Mouse (Mus musculus) liver, embryonic 15.5 days (tissue): ENCODE measurements around the gene 4930590J08Rik. TPM values are rescaled to one million over a fixed set of nuclear protein-coding genes. Genes with fewer than 3 reads are reported as not detected.
"Not testable (repeated sequence)": the region's sequence is repeated elsewhere in the genome, so short reads cannot be mapped to it uniquely, and the experiment has no call there.

Experiments used
- ATAC-seq: fragments of 200-750 bp; cut with Nextera tagmentation; 2 replicates; pipeline ENCODE4 v1.8.0; 2017; ENCODE audit warnings: moderate number of reproducible peaks, mild to moderate bottlenecking, moderate library complexity; ENCODE audit not compliant: insufficient read depth
- H3K27ac ChIP-seq: fragments of 300-500 bp; sonication (generic); replicated peaks from 2 replicates; pipeline ENCODE4 v1.5.1; 2015; ENCODE audit warnings: mild to moderate bottlenecking, inconsistent platforms
- H3K27me3 ChIP-seq: fragments of 300-500 bp; sonication (generic); 2 replicates; pipeline ENCODE4 v1.6.1; 2015; ENCODE audit warnings: mild to moderate bottlenecking, inconsistent platforms
- H3K36me3 ChIP-seq: fragments of 300-500 bp; sonication (generic); replicated peaks from 2 replicates; pipeline ENCODE4 v1.6.1; 2015; ENCODE audit warnings: moderate library complexity, mild to moderate bottlenecking, inconsistent platforms
- H3K4me1 ChIP-seq: fragments of 300-500 bp; sonication (generic); replicated peaks from 2 replicates; pipeline ENCODE4 v1.6.1; 2015; ENCODE audit warnings: inconsistent platforms
- H3K4me2 ChIP-seq: fragments of 300-500 bp; sonication (generic); 2 replicates; pipeline ENCODE4 v1.6.1; 2015; ENCODE audit warnings: moderate library complexity, mild to moderate bottlenecking, inconsistent platforms
- H3K4me3 ChIP-seq: fragments of 300-500 bp; sonication (generic); replicated peaks from 2 replicates; pipeline ENCODE4 v1.5.1; 2015; ENCODE audit warnings: mild to moderate bottlenecking, inconsistent platforms
- H3K9ac ChIP-seq: fragments of 300-500 bp; sonication (generic); 2 replicates; pipeline ENCODE4 v1.6.1; 2015; ENCODE audit warnings: moderate library complexity, mild to moderate bottlenecking, inconsistent platforms
- H3K9me3 ChIP-seq: fragments of 300-500 bp; sonication (generic); replicated peaks from 2 replicates; pipeline ENCODE4 v1.6.1; 2016; ENCODE audit warnings: inconsistent platforms
- WGBS: fragments of 180-500 bp; shearing (Covaris S2); methylation state at CpG from one replicate; pipeline ENCODE4 v1.1.7; 2015; ENCODE audit warnings: mixed read lengths; ENCODE audit not compliant: insufficient replicate concordance; 5-methylcytosine and 5-hydroxymethylcytosine counted together
- polyA plus RNA-seq: library from polyadenylated mRNA; unstranded; fragments of >200 nt; fragmentation: Nextera tagmentation; extraction: Ambion mirVana; gene quantifications from 2 replicates; pipeline ENCODE4 v1.2.1, GENCODE M21; 2015

Gene 4930590J08Rik
- polyA plus RNA-seq, 1 experiment from 2014 or later = 0.08 TPM

DNA sequence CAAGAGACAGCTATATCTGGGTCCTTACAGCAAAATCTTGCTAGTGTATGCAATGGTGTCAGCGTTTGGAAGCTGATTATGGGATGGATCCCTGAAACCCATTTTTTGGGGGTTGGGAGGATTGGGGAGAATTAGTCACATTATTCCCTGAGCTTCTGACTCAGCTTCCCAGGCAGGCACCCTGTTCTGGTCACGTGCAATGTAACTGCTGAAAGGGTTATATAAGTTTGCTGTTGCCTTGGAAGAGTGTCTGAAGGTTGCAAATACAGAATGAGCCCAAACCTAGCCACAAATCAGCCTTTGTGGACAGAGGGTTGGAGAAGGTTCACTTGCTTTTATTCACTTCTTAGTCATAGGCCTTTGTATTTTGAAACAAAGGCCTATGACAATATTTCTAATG is 10.8 kb upstream of the 4930590J08Rik start:
- Histone ChIP-seq H3K4me3 (no peak overlapping the region), H3K27ac (no peak overlapping the region), H3K9me3 (no peaks in the 10 kb centered on the region), H3K4me1 (no peaks in the 10 kb centered on the region), H3K9ac (no peak overlapping the region), H3K4me2 (no peak overlapping the region), H3K27me3 (no peaks in the 10 kb centered on the region), H3K36me3 (peaks cover 79% of the 10 kb centered on the region)
- ATAC-seq = no peak
- WGBS = 85% methylated on average over 2 of the region's 2 CpGs

GRCm38 (mm10) chr6:91896783-91897182 is 5.8 kb upstream of the 4930590J08Rik start:
- Histone ChIP-seq H3K36me3 (peaks cover 85% of the 10 kb centered on the region), H3K9me3 (no peaks in the 10 kb centered on the region), H3K4me2 (no peak overlapping the region), H3K27me3 (no peaks in the 10 kb centered on the region), H3K9ac (no peak overlapping the region), H3K4me1 (no peaks in the 10 kb centered on the region), H3K27ac (no peak overlapping the region), H3K4me3 (no peak overlapping the region)
- ATAC-seq = no peak
- WGBS = 78% methylated on average over 3 of the region's 3 CpGs

DNA sequence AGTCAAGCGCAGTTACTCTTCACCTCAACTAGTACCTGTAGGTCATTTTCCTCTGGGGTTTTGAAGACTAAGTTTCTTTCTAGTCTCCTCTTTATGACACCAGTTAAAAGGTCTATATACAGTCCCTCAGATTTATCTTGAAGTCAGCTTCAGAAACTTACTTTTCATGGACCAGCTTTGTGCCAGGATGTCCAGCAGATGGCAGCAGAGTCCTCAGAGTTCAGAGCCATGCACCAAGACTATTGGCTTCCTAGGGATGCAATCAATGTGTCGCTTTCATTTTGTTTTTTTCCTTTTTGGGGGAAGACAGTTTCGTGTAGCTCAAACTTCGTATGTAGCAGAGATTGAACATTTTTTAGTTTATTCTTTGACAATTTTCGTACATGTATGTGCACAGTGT is 1.1 kb upstream of the 4930590J08Rik start:
- Histone ChIP-seq H3K4me1 (no peaks in the 10 kb centered on the region), H3K36me3 (peaks cover 47% of the 10 kb centered on the region)
- ATAC-seq = no peak

GRCm38 (mm10) chr6:91914011-91914410 is 11.4 kb downstream of the 4930590J08Rik start:
- ATAC-seq = no peak
- Histone ChIP-seq H3K4me1 (no peaks in the 10 kb centered on the region), H3K4me2 (no peak overlapping the region), H3K27me3 (no peaks in the 10 kb centered on the region), H3K9ac (no peak overlapping the region), H3K36me3 (no peaks in the 10 kb centered on the region), H3K27ac (no peak overlapping the region), H3K4me3 (no peak overlapping the region), H3K9me3 (no peaks in the 10 kb centered on the region)
- 67% methylated on average over 10 of the region's 10 CpGs for WGBS

More for the DNA sequence above, 1.1 kb upstream of the 4930590J08Rik start:
- 34% methylated on average over 5 of the region's 5 CpGs for WGBS
- Histone ChIP-seq H3K9ac (no peak overlapping the region), H3K27ac (no peak overlapping the region), H3K9me3 (no peaks in the 10 kb centered on the region), H3K27me3 (no peaks in the 10 kb centered on the region), H3K4me2 (no peak overlapping the region), H3K4me3 (no peak overlapping the region)

DNA sequence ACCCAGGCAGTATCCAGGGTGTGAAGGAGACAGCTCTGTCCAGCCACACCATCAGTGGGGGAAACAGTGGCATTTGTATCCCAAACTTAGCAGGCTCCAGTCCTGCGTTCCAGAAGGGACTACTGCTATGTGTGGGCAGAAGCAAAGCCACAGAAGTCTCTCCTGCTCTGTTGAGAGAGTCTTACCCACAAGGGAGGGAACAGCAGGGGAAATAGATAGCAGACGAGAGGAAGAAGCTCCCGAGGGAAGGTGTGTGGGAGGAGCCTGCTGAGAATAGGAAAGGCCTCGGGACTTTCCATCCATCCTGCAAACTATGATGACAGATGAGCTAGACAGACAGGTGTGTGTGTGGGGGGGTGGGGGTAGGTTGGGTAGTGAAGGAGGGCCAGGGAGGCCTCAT is 14.7 kb downstream of the 4930590J08Rik start:
- no peaks in the 10 kb centered on the region for H3K4me1 ChIP-seq
- no peak overlapping the region for H3K27ac ChIP-seq
- H3K4me3 ChIP-seq = no peak overlapping the region
- no peaks in the 10 kb centered on the region for H3K9me3 ChIP-seq
- H3K36me3 ChIP-seq = no peaks in the 10 kb centered on the region
- H3K4me2 ChIP-seq = no peak overlapping the region
- no peak overlapping the region for H3K9ac ChIP-seq
- H3K27me3 ChIP-seq = no peaks in the 10 kb centered on the region
- 12% methylated on average over 4 of the region's 4 CpGs for whole genome bisulfite sequencing
- ATAC-seq = no peak

- Histone ChIP-seq H3K9ac (no peak overlapping the region), H3K4me3 (no peak overlapping the region), H3K27ac (no peak overlapping the region), H3K9me3 (no peaks in the 10 kb centered on the region), H3K27me3 (no peaks in the 10 kb centered on the region), H3K4me1 (no peaks in the 10 kb centered on the region), H3K36me3 (no peaks in the 10 kb centered on the region), H3K4me2 (no peak overlapping the region)
- ATAC-seq = no peak
- WGBS = 72% methylated on average over 11 of the region's 11 CpGs
Observed at GRCm38 (mm10) chr6:91917716-91918115, 15.1 kb downstream of the 4930590J08Rik start.

GRCm38 (mm10) chr6:91931231-91931630 is 28.6 kb downstream of the 4930590J08Rik start:
- no peaks in the 10 kb centered on the region for H3K27me3 ChIP-seq
- H3K4me2 ChIP-seq = no peak overlapping the region
- no peaks in the 10 kb centered on the region for H3K36me3 ChIP-seq
- no peak for ATAC-seq
- no peak overlapping the region for H3K9ac ChIP-seq
- WGBS = 77% methylated on average over 5 of the region's 5 CpGs
- no peak overlapping the region for H3K4me3 ChIP-seq
- no peak overlapping the region for H3K27ac ChIP-seq
- H3K9me3 ChIP-seq = no peaks in the 10 kb centered on the region
- H3K4me1 ChIP-seq = no peaks in the 10 kb centered on the region

DNA sequence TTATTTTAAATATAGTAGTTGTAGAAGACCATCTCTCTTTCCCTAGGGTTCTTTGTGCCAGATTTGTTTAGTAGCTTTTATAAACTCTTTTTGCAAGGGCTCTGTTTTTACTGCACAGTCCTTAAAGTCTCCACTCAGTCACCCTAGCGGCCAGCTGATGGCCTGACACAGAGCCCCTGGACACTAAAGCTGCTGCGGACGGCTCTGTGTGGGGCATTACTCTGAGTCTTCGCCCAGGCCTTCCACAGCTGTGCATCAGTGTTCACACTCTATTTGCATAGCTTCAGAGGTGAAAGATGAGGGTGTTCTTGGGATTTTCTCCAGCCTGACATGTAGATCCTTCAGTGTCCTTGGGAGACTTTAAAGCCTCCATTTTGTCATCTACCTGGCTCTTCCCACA is 35.9 kb downstream of the 4930590J08Rik start:
- H3K9me3 ChIP-seq = no peaks in the 10 kb centered on the region
- no peak overlapping the region for H3K27ac ChIP-seq
- no peak overlapping the region for H3K9ac ChIP-seq
- no peaks in the 10 kb centered on the region for H3K36me3 ChIP-seq
- no peak for ATAC-seq
- no peaks in the 10 kb centered on the region for H3K4me1 ChIP-seq
- H3K4me2 ChIP-seq = no peak overlapping the region
- no peak overlapping the region for H3K4me3 ChIP-seq
- H3K27me3 ChIP-seq = no peaks in the 10 kb centered on the region
- 66% methylated on average over 4 of the region's 4 CpGs for WGBS

GRCm38 (mm10) chr6:91948426-91948825 is 45.8 kb downstream of the 4930590J08Rik start:
- H3K9ac ChIP-seq = no peak overlapping the region
- no peak overlapping the region for H3K4me2 ChIP-seq
- whole genome bisulfite sequencing = 59% methylated on average over 2 of the region's 2 CpGs
- no peak for ATAC-seq
- H3K4me1 ChIP-seq = no peaks in the 10 kb centered on the region
- no peak overlapping the region for H3K27ac ChIP-seq
- no peaks in the 10 kb centered on the region for H3K36me3 ChIP-seq
- no peaks in the 10 kb centered on the region for H3K9me3 ChIP-seq
- no peak overlapping the region for H3K4me3 ChIP-seq
- H3K27me3 ChIP-seq = no peaks in the 10 kb centered on the region

DNA sequence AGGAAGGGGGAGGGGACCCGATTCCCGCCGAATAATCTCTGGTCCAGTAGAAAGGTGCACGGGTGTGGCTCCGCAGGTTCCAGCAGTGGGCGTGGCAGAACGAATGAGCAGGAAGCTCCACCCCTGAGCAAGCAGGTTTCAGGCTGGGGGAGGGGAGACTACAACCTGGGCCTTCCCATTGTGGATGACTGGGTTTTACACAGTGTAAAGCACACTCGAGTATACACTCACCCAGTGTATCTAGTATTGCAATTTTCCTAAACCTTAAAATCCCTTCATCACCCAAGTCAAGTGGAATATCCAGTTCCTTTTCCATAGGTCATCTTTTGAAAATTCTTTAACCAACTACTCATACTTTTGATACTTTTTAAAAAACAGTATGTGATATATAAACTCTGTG is 55.4 kb downstream of the 4930590J08Rik start:
- 29% methylated on average over 3 of the region's 8 CpGs for WGBS
- H3K27ac ChIP-seq, H3K9me3 ChIP-seq, H3K4me3 ChIP-seq, H3K4me1 ChIP-seq, H3K9ac ChIP-seq, H3K27me3 ChIP-seq, ATAC-seq, H3K36me3 ChIP-seq, H3K4me2 ChIP-seq: not testable (repeated sequence)

GRCm38 (mm10) chr6:91960028-91960811 is 57.6 kb downstream of the 4930590J08Rik start:
- ATAC-seq = peak; percentile 34
- no peak overlapping the region for H3K4me3 ChIP-seq
- WGBS = 22% methylated on average over 8 of the region's 8 CpGs
- H3K4me1 ChIP-seq = no peaks in the 10 kb centered on the region
- H3K36me3 ChIP-seq = no peaks in the 10 kb centered on the region
- H3K27me3 ChIP-seq = 0 out of 2 replicates have a peak, but pooled peaks cover 7% of the 10 kb centered on the region
- H3K9ac ChIP-seq = no peak overlapping the region
- H3K9me3 ChIP-seq = no peaks in the 10 kb centered on the region
- H3K27ac ChIP-seq = 0 out of 2 replicates have a peak overlapping the region, but pooled peaks have one; percentile 29
- H3K4me2 ChIP-seq = no peak overlapping the region; the same call in 1 of the 2 replicates

DNA sequence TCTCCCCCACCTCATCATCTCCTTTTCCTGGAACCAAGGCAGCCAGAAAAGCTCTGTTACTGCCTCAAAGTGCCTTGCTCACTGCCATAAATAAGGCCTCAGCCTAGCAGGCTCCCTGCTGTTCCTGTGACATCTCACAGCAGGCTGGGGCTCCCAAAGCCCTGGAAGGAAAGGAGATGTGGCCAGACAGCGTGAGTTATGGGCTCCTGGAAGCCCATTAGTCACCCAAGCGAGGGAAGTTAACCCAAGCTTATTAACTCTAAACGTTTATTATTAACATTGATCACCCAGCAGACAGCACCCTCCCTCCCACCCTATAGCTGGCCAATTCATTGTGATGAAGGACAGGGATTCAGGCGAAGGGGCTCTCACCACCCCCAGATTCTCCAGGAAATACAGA is 60.8 kb downstream of the 4930590J08Rik start:
- Histone ChIP-seq H3K4me3 (no peak overlapping the region), H3K4me2 (no peak overlapping the region), H3K36me3 (no peaks in the 10 kb centered on the region), H3K9me3 (no peaks in the 10 kb centered on the region), H3K27me3 (no peaks in the 10 kb centered on the region), H3K9ac (no peak overlapping the region), H3K27ac (no peak overlapping the region), H3K4me1 (no peaks in the 10 kb centered on the region)
- ATAC-seq = no peak
- 30% methylated on average over 4 of the region's 4 CpGs for WGBS
